Mouse (Mus musculus) lung, postnatal 4 days (tissue): ENCODE measurements around the gene Orc4.
"Not testable (repeated sequence)": the region's sequence is repeated elsewhere in the genome, so short reads cannot be mapped to it uniquely, and the experiment has no call there.

Experiments
- DNase-seq, 2 experiments: peaks; one replicate each; pipeline ENCODE4 v3.0.0; 2021

Orc4 gene

DNA sequence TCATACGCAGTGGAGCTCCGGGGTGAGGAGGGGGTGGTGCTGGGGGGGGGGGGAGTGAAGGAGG is at the start of gene Orc4:
Gene Orc4, minus strand, starts transcription at position 26 of the 64 bp plus-strand sequence.
- no peak for DNase-seq

DNA sequence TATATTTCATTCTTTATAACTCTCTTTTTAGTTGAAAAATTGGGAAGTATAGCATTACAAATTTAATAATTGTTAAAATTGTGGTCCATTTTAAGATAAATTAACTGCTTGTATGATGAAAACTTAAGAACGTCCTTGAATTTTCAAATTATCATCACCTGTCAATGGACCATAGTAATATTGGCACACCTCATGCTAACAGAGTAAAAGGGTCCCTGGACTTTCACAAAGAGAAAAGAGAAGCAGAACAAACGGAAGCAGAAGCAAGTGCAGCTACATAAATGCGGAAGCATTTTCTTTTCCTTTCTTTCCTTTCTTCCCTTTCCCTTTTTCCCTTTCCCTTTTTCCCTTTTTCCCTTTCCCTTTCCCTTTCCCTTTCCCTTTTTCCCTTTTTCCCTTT is 40.2 kb upstream of the Orc4 start:
- DNase-seq = no peak

DNA sequence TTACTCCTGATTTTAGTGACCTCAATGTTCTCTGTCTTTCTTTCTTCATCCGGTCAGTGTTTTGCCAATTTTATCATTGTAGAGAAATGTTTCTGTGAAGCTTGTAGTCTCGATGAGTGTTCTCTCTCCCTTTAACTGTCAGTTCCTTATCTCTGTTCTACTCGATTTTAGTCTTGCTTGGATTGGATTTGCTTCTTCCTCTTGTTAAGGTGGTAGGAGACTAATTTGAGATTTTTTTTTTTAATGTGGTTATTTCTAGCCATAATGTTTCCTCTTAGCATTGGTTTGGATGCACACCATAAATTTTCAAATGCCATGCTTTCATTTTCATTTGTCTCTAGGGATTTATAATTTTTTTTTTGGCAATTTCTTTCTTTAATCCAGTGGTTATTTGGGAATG is 28.8 kb upstream of the Orc4 start:
- no peak for DNase-seq

DNA sequence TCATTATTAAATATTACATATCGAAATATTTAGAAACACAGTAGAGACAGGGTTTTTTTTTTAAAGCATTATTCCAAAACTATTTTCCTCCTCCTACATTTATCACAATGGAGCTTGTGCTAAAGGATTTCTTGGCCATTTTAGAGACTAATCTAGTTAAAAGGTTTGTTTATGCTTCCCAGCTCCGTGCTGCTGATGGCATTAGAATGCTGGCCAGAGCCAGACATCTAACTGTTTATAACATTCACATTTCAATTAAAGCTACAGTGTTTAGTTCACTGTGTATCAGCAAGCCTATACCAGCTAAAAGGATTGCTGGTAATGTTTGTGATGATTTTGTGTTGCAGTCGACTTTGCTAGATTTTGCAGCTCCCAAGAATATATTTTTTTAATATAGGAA is 6.5 kb upstream of the Orc4 start:
- no peak for DNase-seq

DNA sequence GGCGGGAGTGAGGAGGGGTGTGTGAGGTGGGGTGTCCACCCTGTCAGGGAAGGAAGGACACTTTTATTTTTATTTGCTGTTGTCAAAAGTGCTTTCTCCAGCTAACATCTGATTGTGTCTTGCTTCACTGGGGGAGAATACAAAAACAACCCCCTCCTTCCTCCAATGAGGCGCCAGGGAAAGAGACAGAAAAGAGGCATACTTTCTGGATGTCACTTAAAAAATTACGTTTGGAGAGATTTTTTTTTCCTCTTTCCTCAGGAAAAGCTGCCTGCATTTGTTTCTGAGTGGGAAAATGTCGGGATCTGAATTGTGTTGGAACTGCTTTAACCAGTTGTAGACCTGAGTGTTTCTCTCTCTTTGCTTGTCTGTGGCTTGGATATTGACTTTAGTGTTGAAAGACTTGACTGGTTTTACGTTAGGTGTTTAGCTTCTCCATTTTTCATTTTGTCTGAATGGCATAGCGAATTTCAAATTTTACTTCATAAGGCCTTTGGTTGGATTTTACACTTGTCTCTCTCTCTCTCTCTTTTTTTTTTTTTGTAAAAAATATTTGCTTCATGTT is 321 bp upstream of the Orc4 start:
- no peak for DNase-seq

DNA sequence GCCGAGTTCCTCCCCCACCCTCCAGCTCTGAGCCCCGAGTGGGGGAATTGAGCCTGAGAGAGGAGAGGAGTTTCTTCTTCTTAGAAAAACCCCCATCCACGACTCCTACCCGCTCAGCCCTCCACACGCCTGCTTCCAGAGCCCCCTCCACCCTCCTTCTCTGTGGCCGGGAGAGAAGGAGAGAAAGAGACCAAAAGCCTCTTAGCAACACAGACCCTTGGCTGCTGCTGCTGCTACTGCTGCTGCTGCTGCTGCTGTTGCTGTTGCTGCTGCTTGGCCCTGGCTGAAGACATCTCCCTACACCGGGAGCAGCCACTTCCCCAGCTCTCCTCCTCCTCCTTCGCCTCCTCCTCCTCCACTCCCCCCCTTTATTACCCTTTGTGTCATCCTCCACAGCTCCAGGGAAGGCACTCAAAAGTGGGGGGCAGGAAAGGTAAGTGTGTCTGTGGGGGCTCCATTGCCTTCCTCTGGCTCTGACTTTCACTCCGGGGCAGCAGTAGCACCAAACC is 280 bp downstream of the Orc4 start:
- peak in 1 of 2 experiments; percentile 53 for DNase-seq

DNA sequence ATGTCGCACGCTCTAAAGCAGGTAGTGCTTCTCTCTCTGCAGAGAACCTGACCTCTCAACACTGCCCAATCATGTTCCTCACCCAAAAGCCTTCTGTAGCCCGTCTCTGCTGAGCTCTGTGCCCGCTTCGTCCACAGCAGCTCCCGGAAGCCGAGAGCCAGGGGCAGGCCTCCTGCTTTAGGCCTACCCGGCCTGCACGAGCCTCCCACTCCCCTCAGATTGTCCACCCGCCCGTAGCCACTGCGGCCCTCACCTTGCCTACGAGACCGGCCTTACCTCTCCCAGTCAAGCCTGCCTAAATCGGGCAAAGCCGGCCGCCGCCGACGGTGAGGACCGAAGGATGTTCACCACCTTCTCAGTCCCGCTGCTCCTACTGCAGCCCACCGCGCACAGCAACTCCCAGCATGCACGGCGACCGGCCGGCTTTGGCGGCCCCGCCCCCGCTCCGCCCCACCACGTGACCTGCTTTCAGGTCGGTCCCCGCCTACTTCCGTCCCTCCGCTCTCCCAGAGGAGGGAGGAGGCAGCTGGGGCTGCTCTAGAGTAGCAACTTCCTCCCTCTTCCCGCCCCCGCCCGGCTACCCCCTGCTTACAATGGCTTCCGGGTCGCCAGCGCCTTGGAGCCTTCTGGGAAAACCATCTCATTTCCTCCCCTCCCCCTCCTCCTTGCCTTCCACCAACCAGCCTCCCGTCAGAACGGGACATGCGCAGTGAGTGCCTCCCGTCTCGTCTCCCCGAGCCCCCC is 1.1 kb downstream of the Orc4 start, which contains the start of gene Mbd5:
Gene Mbd5, plus strand, starts transcription at position 668 of the 744 bp plus-strand sequence.
- peak; percentile 99 for DNase-seq

DNA sequence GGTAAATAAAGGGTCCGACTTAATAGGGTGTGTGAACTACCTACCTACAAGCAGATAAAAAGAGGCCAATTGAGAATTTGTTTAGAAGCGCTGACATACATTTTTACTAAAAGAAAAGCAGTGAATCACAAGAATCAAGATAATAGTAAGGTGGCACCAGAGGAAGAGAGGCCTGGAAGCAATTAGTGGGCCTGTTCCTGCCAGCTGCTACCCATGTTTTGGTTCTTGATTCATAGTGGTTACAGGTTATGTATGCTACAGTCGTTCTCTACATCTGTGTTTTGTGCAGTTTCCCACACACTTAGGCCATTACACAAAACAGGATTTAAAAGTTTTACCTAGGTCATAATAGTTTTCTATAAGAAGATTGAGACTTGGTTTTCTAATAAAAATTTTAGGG is 2.3 kb downstream of the Orc4 start:
- DNase-seq = no peak

DNA sequence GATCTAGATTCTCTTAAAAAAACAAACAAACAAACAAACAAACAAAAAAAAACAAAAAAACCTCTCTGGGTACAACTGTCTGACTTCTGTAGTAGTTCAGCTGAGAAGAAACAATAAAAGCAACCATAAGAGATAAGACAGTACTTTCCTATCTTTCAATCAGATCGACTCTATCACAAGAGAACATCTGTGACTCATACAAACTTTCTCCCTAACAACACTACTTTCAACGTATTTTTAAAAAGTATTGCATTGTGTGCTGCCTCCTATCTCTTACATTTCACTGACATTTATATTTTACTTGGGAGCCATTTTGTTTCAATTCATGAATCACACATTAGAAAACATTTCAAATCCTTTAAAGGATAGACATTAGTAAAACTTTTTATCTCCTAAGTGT is 15.0 kb downstream of the Orc4 start:
- no peak for DNase-seq

DNA sequence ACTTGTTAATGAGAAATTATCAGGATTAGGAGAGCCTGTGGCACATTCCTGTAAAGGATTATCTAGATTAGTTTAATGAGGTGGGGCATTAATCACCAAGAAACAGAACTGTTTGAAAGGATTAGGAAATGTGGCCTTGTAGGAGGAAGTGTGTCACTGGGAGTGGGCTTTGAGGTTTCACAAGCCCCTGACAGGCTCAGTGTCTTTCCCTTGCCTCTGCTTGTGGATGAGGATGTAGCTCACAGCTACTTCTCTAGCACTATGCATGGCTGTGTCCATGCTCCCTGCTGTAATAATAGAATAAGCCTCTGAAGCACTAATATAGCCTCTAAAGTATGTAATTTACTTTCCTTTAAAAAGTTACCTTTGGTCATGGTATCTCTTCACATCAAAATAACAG is 34.2 kb downstream of the Orc4 start:
- no peak for DNase-seq

DNA sequence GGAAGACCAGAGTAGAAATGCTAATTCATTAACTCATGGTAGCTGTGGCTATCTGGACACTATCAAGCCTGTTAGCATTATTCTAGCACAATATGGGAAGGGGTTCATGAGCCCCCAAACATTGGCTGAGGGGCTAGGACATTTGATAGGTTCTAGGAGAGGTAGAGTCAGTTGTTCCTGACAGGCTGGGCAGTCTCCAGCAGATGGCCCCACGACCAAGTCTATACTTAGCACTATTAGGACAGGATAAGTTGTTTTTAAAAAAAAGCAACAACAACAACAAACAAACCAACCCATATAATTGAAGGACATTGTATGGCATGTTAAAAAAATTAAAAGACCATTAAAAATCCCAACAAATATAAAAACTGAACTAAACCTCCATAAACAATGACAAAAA is 35.9 kb downstream of the Orc4 start:
- no peak for DNase-seq

DNA sequence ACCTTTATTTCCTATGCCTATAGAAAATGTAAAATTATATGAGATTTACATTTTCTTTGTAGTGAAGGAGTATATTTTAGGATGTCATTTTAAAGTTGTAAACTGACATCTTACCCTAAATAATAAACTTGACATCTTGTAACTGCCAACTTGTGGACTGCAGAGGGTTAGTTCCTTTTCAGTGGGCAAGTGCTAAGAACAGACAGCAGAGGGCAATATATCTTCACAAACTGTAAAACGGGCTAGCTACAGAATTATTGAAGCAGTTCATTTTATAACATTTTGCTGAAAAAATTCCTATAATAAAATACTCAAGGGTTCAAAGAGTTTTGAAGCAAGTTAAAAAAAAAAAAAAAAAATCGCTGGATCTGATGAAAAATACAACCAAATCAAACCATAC is 41.2 kb downstream of the Orc4 start:
- peak in 1 of 2 experiments; percentile 18 for DNase-seq

DNA sequence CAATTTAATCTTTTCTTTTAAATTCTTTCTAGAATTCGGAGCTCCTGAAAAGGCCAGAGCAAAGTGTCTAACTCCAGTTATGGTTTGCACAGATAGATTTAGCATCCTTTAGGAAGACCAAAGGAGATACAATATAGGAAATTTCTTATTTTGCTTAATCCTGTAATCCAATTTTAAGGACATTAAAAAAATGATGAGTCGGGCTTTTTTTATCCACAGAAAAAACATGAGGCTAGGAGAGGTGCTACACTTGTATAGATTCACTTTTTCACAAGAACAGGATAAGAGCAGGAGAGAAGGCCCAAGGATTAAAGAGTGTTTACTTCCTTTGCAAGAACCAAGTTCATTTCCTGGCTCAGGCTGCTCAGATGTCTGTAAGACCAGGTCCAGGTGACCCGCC is 54.9 kb downstream of the Orc4 start:
- no peak for DNase-seq

DNA sequence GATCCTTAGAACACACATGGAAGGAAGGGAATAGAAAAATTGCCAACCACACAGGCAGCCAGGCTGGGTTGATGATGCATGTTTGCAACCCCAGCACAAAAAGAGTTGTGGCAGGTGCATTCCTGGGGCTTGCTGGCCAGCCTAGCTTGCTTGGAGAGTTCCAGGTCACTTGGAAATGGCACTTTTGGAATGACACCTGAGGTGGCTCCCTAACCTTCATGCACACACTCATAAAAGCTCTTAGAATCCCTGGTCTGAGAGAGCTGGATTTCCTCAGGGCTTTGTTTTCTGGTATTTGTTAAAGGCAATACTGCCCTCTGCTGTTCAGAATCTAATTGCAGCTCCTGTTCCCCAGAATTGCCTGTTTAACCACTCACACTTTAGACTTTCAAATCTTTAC is 64.1 kb downstream of the Orc4 start:
- peak; percentile 24 to 63 for DNase-seq

DNA sequence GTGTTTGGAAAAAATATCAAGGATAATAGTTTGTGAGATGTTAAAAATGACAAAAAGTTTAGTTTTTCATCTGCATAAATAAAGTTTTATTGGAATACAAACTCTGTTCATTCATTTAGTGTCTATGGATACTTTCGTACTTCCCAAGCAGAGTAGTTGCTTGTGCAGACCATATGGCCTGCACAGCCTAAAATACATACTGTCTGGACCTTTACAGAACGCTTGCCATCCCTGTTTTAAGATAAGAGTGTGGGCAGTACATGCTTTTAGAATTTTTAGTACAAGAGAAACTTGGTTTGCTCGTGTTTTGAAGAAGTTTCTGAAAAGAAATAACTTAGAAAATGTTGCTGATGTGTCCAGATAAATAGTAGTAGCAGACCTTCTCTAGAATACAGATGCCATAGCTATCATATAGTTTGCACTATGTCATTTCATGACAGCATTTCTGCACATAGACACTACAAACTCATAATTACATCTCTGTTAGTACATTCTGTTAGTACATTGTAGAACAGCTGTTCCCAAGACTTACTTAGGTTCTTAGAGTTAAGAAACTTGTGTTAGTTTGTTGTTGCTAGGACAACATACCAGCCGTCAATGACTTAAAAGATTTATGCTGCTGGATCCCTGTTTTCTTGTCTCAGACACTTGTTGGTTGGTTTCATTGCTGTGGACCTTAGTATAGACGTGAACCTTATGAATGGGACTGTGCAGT is 81.7 kb downstream of the Orc4 start:
- no peak for DNase-seq

DNA sequence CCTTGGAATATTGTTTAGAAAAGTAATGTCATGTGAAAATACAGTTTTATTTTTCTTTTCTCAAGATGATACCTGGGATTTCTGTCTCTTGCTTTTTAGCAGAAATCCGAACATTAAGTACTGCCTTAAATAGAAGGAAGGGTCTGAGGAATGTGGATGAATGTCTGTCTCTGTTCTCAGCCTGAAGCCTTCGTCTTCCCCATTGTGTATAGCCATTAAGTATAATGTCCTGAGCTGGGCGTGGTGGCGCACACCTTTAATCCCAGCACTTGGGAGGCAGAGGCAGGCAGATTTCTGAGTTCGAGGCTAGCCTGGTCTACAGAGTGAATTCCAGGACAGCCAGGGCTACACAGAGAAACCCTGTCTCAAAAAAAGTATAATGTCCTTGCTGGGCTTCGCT is 84.5 kb downstream of the Orc4 start:
- DNase-seq = not testable (repeated sequence)
